Mouse (Mus musculus) WW6 (cell line): Measurements from ENCODE around the gene Cxxc4.
"Not testable (repeated sequence)": the region's sequence is repeated elsewhere in the genome, so short reads cannot be mapped to it uniquely, and the experiment has no call there.

ENCODE experiments used
- DNase-seq: peaks from one replicate; pipeline ENCODE4 v3.0.0-alpha.2; 2013; ENCODE audit warnings: low read depth, low spot score

Gene Cxxc4

DNA sequence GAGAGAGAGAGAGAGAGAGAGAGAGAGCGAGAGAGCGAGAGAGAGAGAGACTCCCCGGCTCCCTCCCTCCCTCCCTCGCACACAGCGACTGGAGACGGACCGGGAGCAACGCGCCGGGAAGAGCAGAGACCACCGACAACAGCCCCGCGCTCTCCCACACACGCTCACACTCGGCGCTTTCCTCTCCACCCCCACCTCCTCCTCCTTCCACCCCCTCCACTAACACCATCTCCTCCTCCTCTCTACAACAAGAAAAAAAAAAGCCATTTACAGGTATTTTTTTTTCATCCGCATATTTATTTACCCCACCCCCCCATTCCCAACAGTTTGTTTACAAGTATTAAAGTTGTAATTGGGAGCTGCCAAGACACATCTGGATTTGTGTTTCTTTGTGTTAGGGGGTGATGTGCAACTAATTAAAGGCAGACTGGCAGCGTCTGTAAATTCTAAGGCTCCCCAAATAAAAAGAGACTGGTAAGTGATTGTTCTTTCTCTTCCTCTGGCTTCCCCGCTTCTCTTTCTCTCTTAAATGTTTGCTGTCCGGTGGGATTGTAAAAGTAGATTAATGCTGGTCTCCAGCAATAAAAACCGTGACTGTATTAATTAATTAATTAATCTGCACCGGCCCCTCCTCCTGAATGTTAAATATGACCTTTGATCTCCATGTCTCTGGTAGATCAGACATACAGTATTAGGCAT lies at the start of gene Cxxc4:
Gene Cxxc4 (plus strand): TSS at position 71 of the 699 bp plus-strand sequence.
- DNase-seq: no peak

DNA sequence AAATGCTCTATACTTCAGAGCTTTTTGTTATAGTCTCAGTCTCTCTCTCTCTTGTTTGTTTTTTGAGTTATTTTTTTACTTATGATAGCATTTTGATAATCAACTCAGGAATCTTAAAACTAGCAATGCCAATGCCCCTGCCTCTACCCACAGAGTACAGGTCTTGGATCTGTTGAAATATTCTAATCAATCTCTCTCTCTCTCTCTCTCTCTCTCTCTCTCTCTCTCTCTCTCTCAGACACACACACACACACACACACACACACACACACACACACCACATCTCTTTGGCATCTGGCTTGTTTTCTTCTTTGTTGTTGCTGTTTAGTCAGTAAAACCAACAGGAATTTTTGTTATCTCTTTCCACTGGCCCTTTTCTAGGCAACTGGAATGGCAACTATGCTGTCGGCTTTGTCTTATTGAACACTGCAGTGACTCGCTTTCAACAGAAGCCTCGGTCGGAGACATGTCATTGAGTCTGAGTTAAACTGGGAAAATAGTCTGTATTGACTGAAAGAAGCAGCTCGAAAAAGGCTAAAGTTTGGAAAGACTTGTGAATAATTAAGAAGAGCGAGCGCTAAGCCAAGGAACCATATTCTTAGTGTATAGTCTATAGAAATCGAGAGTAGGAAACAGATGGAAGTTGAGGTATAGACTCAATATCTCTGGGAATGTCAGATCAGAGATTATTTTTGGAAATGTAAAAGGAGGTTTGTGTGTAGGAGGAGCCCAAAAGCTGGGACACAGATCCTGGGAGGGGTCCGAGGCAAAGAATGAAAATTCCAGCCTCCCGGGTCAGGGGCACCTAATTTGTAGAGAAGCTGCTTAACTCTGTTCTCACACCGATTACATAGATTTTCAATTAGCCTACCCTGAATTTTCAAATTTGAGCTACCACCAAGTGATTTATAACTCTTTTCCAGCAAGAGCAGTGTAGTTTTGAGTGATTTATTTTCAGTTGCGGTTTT lies 47.0 kb upstream of the Cxxc4 start:
- no peak for DNase-seq

DNA sequence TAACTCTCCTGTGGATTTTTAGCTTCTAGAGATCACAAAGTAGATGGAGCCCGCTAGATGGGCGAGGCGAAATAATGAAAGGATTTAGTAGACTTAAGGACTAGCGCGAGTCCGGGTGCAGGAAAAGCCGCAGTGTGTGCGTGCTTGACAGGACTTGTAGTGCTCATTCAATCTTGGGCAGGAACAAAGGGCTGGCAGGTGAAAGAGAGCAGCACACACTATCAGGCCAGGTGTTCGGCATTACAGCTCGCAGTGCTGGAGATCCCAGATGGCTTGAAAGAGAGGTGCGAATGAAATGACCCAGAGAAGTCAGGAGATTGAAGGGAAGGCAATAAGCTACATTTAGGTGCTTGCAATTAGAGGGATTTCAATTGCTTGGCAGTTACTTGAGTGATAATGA lies 46.2 kb upstream of the Cxxc4 start:
- no peak for DNase-seq

DNA sequence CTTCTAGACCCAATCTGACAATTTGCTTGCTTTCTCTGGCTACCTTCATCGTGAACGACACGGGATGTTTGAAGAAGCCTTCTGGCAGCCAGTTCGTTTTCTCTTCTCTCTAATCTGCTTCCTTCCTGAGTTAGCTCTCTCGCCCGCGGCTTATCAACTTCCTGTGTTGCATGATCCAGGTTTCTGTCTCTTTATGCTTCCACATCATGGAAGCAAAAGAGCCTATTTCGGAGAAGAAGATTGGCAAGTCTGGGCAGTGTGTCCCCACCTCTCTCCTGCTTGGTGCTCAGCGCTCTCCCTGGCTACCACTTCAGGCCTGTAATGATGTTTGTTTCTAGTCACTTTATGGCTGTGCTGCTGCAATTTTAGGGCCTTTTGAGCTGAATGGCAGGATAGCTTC lies 36.4 kb upstream of the Cxxc4 start:
- no peak for DNase-seq

DNA sequence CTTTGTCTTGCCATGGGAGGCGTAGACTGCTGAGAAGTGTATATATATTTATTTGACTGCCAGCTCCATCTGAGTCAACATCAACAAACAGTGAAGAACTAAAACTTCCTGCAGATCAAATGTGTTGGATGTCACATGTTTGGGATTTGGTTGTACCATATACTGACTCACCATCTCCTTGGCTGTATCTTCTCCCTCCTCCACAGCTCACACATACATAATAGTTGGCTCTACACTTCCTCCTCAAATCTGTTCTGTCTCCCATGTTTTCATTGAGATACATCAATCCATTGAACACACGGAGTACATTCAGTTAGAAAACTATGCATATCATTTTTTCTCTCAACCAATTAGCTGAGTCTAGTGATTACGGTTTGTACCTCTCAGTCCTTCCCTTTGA lies 29.7 kb upstream of the Cxxc4 start:
- no peak for DNase-seq

DNA sequence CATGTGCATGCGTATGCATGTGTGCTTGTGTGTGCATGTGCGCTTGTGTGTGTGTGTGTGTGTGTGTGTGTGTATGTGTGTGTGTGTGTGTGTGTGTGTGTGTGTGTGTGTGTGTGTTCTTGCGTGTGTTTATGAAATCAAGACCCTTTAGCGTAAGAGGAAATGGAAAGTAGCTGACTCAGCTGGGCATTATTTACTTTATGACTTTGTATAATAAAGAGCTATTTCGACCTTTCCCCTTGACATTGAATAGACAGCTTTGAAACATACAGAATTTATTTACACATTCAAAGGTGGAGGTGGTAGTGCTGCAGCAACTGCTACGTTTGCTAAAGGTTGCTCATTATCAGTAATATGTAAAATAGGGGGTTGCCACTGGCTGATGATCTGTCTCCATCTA lies 25.3 kb upstream of the Cxxc4 start:
- DNase-seq: no peak

DNA sequence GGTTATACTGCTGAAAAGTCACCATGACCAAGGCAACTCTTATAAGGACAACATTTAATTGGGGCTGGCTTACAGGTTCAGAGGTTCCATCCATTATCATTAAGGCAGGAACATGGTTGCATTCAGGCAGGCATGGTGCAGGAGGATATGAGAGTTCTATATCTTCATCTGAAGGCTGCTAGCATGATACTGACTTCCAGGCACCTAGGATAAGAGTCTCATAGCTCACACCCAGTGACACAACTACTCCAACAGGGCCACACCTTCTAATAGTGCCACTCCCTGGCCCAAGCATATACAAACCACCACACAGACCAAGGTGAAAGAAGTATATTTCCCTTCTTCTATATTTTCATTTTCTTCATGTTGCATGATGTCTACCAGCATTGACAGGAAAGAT lies 16.4 kb upstream of the Cxxc4 start:
- DNase-seq: not testable (repeated sequence)

DNA sequence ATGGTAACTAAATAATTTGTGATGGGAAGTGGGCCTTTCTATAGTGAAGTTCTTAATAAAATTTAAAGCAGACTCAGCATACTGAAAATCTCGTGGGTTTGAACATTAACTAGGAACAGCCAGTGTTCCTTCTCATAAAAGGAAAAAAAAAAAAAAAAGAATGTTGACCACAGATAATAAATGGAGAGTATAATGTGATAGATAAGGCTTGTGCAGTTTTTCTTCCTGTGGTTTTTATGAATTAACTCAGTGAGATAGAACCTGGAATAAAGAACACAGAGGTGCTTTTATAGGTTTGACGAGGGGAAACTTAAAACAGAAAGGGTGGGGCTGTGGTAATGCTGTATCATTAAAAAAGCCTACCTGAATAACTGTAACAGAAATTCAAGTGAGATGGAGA lies 15.3 kb upstream of the Cxxc4 start:
- DNase-seq: no peak

DNA sequence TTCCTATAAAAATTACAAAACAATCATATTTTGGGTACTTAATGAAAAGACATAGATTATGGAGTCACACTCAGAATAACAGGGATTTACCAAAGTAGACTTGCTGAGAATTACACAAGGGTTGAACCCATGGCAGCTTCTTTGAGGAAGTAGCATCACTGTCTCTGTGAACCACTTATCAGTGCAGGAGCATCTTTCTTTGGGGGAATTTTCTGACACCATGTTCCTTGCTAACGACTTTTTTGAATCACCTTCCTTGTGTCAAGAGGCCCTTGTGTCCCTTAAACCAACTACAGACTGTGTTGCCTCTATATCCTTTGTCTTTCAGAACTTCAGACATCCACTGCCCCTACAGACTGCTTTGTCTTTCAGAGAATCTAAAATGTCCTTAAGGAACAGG lies 13.7 kb upstream of the Cxxc4 start:
- DNase-seq: no peak

DNA sequence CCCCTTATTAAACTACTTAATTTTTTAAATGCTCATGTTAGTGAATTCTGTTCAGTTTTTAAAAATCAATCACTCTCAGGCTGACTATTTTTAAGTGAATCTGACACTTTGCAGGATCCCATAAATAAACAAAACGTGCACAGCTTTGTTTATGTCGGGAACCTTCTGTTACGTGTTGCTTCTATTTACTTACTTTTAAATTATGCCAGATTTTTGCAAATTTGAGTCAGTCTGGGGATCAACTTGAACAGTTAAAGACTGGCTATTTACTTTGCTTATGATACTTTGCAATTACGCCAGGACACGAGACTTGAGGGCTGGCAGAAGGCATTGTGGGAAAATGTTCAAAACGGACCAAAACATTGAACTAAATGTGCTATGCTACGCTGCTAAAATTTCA lies 12.3 kb upstream of the Cxxc4 start:
- no peak for DNase-seq

DNA sequence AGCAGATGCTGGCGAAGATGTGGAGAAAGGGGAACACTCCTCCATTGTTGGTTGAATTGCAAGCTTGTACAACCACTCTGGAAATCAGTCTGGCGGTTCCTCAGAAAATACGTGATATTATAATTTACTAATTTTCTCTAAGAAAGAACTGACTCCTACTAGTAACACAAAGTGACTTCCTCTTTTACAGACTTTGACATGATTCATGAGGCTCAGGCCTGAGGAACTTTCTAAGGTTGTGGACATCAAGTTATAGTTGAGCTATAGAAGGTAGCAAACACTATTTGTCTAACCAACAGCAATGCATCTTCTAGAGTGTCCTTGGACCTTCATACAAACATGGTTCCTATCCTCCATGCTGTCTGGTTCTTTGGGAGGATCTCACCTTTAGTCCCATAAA lies 10.4 kb upstream of the Cxxc4 start:
- no peak for DNase-seq

DNA sequence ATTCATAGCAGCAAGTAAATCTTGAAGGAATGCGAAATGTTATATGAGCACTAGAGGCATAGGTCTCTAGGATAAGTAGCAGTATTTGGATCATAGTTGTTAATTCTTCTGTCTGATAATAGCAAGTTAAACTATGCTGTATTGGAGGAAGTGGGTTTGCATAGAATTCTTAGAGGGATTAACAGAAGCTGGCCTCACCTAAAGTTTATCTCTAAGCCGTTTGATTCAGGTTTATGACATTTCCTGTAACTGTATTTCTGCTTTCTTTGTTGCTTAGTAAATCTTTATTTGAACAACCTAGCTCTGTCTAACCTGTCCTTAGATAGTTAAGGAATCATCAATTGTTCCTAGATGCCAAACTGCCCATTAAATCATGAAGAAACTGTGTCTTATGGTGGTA lies 3.5 kb upstream of the Cxxc4 start:
- DNase-seq: no peak

DNA sequence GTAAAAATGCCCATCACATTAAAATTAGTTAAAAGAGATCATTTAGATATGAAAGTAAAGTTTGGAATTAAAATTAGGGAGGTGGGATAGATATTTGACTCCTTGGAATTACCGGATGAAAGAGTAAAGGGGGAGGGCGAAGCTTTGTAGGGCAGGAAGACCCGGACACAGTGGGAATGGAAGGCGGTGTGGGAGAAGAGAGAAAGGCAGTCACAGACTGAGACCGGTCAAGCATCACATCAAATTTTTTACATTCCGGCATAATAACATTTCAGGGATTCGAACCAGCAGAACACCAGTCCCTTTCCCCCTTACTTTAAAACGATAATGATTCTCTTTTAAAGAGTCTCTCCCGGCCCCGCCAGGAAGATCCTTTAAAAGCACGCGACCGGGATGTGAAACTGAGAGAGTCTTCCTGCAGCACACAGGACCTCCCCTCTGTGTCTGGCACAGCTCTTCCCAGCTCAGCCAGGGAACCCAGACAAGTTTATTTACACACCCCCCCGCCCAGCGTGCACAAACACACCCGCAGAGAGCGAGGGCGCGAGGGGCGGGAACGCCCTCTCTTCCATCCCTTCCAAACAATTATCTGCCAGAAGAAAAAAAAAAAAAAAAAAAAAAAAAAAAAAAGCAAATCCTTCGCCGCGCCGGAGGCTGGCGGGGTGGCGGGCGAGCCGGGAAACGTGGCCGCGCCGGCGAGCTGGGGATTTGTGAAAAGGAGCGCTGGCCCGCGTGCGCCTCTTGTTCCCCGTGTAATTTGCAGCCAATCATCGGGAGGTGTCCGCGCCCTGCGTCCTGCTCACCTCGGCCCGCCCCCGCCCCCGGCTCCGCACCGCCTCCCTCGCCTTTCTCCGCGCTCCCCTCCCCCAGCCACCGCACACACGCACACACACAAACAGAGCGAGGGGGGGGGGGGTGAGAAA lies 532 bp upstream of the Cxxc4 start:
- DNase-seq: no peak

DNA sequence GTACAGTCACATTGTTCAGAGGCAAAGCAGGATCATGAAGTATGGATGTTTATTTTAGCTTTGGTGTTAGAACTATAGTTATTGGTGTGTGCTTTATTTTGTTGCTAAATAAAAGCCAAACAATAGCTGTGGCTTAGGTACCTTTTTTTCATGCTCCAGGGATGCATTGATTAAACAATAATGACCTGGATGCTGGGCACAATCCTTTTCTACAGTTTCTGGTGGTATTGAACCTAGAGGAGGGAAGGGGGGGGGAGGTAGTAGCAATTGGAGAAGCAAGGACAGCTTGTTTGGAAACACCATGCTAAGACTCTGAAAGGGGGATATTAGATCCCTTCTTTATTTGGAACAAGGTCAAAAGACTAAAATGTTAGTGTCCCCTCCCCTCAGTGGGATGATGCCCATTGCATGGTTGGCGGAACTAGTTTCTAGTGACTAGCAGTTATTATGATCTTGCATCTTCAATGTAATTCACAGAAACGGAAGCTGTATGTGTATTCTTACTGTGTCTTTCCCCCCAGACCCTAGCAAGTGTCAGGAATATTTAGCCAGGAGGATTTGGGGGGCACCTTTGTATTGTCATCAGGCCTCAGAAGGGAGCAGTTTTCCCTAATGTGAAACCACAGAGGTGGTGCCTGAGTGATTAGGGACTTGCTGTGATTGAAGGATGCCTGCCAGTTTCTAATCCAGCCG lies 975 bp downstream of the Cxxc4 start:
- no peak for DNase-seq

DNA sequence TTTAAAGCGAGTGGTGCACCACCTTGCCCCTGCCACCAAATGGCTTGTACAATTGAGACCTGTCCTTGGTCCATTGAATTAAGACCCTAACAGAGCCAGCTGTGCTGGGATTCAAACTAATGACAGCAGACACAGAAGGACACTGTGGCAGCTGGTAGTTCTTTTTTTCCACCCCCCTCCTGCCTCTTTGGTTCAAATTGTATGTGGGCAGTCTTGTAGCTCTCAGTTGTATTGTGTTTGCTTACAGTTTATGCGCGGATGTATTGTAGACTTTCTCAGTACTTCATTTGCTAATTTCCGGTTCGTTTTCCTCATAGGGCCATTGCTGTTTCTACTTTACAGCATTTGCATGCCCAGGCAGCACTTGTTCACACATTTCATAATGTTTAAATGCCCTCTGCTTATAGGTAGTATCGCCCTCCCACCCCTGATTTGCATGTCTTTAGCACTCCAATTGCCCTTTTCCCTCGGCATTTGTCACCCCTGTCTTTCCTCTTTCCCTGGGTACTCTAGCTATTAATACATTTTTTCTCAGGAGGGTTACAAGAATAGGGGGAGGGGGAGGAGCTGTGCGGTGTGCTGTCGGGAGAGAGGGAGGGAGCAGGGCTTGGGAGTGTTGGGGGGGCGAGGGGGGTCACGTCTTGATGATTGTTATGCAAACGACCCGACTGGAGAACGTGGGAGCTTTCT lies 2.5 kb downstream of the Cxxc4 start:
- DNase-seq: no peak

DNA sequence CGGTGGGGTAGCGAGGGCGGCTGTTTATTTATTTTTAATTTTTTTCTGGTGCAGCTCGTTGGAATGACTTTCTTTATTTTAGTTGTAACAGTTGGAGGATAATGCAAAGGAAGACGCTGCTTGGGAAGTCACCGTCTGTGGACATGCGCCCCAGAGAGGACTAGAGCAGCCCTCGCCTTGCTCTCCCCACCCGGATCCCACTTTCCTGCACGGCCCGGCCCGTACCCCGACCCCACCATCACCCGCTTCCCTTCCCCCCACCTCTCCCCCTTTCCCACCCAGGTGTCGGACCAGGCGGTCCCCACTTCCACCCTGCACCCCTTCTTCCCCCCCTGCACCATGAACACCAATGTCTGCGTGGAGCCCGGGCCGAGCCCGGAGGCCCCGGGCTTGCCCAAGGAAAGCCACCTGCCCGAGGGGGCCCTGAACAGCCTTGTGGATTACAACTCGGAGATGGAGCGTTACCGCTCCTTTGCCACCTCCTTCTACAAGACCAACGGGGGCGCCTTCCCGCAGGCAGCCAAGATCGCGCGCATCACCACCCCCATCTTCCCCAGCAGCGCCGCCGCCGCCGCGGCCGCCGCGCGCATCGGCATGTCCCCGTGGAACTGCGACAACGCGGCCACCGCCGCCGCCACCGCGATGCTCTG lies 3.2 kb downstream of the Cxxc4 start:
- DNase-seq: no peak

DNA sequence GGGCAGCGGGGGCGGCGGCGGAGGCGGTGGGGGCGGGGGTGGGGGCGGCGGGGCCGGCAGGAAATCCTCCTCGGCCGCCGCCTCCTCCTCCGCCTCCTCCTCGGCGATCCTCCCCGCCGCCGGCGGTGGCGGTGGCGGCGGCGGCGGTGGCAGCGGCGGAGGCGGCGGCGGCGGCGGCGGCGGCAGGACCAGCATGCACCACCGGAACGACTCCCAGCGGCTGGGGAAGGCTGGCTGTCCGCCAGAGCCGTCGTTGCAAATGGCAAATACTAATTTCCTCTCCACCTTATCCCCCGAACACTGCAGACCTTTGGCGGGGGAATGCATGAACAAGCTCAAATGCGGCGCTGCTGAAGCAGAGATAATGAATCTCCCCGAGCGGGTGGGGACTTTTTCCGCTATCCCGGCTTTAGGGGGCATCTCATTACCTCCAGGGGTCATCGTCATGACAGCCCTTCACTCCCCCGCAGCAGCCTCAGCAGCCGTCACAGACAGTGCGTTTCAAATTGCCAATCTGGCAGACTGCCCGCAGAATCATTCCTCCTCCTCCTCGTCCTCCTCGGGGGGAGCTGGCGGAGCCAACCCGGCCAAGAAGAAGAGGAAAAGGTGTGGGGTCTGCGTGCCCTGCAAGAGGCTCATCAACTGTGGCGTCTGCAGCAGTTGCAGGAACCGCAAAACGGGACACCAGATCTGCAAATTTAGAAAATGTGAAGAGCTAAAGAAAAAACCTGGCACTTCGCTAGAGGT lies 3.9 kb downstream of the Cxxc4 start:
- DNase-seq: no peak

DNA sequence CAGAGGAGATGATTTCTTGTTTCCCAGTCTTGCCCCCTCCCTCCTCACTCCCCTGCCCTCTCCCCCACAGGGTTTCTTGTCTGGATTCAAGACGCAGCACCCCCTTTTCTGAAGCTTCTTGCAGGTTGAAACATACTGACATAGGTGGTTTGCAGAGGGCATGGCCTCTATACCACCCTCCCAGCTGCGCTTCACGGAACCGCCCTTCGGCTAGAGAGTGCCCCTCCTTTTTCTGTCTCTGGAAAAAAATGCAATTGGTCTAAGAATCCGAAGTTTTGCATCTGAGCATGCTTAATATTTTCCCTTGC lies 4.4 kb downstream of the Cxxc4 start:
- no peak for DNase-seq

DNA sequence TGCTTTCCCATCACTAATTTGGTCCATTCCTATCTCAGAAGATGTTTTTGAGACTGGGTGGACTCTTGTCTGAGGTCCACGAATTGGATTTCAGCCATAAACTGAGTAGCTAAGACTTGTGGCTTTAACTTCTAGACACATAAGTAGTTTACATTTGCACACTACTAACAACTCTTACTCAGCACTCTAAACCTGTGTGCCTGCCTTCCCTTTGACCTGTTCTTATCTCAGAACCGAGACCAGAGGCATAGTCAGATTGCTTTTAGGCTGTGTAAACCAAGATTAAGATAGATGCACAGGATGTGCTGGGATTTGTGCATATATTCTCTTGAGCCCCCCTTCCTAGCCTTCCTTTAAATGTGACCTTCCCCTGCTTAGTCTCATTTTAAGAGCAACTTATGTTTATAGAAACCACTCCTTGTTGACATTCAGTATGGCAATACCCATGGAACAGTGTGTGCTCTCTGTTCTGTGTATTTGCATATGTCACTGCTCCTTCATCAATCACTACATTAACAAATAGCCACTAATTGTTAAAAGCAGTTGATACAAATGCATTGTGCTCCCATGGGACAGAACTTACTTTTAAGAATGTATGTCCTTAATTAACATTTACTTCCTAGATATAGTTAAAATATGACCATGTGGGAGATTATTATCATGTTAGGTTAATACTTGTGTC lies 7.0 kb downstream of the Cxxc4 start:
- DNase-seq: no peak
